Mouse (Mus musculus): ENCODE measurements around the gene Pik3cd.
"Not testable (repeated sequence)": the region's sequence is repeated elsewhere in the genome, so short reads cannot be mapped to it uniquely, and the experiment has no call there.

Gene Pik3cd

GRCm38 (mm10) chr4:149702210-149702979 is at the start of gene Pik3cd:
TSS of gene Pik3cd (minus strand) at chr4:149702571.
- no peak for DNase-seq

DNA sequence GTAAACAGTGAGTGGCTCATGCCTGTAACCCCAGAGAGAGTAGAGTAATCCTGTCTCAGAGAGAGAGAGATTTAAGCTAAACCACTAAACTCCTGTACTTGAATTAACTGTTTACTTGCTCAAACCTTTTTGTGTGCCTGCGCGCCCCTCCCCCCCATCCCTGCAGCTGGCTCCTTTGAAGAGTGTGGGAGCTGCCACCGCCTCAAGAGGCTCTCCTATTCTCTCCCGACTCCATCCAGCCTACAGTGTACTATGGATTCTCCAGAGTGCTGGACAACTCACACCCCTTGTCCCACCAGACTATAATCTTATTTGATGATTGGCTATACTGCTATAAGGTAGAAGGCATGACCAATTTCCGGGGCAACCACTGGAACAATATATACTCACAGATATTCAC is 48.3 kb upstream of the Pik3cd start:
- DNase-seq = no peak

- DNase-seq = not testable (repeated sequence)
These were observed 47.3 kb upstream of the Pik3cd start for GRCm38 (mm10) chr4:149749663-149750015.

DNA sequence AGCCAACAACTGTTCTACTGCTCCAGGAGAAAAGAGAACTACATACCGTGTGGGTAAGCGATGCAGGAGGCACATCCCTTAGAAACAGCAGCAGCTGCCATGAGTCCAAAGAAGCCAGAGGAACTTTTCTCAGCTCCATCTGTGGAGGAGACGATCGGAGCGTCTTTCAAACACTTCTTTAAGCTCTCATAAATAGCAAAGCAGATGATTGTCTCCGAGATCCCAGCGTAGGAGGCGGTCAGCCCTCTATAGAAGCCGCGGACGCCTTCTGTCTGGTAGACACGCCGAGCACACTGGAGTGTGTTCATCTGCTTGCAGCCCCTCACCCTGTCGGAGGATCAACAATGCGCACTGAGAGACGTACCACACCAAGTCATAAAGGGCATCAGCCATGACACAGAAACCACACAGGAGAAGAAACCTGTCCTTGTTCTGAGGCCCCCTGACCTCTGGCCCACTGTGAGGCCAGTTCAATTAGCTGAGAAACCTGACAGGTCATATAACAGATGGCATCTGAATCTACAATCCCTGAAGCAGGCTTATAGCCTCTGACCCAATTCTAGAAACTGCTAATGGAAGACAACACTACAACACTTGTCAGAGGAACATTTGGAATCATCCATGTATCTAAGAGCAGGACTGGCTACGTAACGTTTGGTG is 46.8 kb upstream of the Pik3cd start:
- no peak for DNase-seq

- DNase-seq = no peak
These were observed 41.7 kb upstream of the Pik3cd start for GRCm38 (mm10) chr4:149744119-149744518.

DNA sequence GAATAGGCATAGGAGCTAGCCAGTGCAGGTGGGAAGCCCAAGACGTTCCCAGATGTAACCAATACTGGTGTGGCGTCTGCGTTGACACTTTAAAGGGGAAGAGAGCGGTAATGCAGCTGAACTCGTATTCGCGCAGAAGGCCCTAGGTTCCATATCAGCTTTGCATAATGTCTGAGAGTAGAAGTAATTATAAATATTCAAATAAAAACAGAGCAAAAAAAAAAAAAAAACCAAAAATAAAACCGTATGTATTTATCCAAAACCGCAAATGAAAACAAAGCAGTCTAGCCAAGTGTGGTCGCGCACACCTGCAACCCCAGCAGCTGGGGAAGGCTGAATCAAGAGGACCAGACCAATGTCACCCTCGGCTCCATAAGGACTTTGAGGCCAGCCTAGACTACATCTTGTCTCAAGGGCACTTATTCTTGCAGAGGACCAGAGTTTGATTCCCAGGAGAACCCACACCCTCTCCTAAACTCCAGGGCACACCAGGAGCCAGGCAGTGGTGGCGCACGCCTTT is 39.7 kb upstream of the Pik3cd start:
- no peak for DNase-seq

DNA sequence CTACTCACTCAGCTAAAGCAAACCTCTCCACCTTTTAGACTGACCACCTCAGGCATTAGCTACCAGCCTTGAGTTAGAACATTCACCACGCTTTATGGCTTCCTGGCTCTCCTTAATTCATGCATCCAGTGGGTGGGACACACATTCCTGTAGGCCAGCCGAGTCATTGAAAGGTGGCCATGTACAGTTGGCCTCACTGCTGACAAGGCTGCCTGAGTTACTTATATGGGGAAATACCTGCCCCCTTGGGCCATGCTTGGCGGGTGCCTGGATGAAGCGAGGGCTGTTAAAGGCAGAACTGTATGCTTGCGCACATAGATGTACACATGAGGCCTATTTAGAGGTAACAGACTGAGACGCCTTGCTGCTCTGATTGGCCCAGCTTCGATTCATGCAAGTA is 37.9 kb upstream of the Pik3cd start:
- no peak for DNase-seq

- DNase-seq = no peak
These were observed 37.1 kb upstream of the Pik3cd start for GRCm38 (mm10) chr4:149739478-149739877.

DNA sequence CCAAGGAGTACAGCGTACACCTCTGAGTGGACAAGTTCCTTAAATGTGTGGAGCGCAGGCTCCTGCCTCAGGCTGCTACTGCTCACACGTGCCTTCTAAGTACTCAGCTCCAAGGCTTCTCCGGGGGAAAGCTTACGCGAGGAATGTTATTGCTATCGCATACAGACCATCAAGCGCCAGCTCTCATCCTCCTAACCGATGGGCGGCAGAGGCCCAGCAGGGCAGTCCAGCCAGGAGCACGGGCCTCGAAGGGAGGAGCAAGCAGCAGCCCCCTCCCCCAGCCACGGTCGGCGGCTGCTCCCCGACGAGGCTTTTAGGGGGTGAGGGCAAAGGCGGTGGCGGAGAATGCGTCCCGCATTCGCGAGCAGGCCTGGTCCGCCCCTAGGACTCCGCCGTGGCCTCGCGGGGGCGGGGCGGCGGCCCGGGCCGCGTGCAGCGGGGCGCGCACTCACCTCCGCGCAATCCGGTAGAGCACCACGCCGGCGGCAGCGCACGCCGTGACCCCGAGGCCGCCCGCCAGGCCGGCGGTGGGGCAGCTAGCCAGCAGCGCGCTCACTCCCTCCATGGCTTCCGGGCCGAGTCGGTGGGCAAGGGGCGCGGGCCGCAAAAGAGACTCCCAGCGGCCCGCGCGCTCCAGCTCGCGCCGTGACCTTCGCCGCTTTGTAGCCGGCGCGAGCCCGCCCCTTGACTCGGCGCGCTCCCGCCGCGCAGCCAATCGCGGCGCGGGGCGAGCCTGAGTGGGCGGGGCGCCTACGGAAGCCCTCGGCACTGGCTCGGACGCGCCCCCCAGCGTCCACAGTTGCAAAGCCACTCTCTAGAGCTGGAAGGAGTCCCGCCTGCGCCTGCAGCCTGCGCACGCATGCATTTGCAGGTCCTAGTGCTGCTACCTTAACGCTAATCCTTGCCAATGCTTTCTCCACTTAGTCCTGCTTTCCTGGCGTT is 35.3 kb upstream of the Pik3cd start, which contains the start of gene Tmem201:
Gene Tmem201, minus strand, starts transcription at position 662 of the 942 bp plus-strand sequence.
- peak; percentile 95 for DNase-seq

DNA sequence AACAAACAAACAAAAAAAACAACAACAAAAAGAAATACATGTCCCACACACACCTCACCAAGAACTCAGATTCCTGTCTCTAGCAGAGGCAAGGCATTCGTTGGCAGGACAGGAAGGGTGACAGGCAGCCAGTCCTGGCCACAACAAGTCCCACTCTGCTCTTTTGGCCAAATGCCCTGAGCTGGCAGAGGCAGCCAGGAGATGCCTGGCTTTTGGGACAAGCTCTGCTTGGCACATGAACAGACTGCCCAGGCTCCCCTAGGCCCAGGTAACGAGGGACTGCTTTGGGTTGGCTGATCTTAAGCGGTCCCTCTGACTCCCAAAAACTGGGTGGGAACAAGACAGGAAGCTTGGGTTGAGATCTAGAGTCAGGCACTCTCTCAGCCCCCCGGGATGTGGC is 34.2 kb upstream of the Pik3cd start:
- peak; percentile 95 for DNase-seq

DNA sequence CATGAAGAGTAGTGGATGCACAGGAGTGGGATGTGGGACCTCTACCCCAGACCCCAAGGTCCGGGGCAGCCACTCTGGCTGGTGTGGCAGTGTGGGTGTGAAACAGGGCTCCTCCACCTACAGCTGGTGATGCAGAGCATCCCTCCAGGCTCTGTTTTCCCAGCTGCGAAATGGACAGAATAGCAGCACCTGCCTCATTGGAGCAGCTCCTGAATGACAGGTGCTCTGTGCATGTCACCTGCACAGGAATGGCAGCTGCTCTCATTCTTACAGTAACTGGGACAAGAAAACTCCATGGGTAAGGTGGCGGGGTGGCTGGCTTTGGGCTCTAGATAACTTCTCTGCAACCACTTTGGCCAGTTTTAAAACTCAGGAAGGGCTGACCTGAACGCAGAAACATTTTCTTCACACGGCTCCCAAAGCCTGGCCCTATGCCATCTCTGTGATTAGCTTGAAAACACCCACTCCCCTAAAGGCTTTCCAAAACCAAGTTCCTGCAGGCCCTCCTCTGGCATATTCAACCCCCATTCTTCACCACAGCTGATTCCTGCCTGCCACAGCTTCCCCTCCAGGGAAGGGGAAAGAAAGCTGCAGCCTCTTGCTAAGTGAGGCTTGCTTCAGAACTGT is 33.4 kb upstream of the Pik3cd start:
- no peak for DNase-seq

DNA sequence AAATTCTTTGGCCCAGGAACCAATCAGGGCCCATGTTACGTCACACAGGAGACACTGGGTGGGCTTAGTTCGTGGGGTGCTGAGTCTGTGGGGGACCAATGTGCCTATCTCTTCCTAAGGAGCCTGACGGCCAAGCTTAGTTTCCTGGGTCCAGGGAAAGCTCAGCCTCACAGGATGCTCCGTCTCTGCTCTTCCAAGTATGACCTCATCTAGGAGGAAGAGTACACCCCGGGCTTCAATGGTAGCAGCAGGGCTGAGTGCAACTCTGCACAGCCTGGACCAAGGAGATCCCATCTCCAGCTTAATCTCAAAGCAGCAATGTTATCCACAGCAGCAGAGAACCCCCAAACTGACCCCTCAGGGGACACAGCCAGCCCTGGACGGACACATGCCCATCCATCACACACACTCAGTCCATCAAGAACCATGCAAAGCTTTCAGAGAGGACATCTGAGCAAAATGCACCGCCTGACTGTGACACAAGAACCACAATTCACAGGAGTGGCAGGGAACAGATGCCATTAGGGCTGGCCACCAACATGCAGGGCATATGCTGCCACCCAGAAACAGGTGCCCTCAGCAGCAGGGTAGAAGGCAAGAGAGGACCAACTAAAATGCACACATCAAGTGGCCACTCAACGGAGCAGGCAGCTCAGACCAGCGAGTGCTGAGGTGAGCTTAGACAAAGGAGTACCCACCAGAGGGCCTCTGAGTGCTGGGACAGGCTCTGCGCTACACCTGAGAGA is 32.5 kb upstream of the Pik3cd start:
- DNase-seq = peak; percentile 84

GRCm38 (mm10) chr4:149734246-149734645 is 31.9 kb upstream of the Pik3cd start:
- DNase-seq = no peak

DNA sequence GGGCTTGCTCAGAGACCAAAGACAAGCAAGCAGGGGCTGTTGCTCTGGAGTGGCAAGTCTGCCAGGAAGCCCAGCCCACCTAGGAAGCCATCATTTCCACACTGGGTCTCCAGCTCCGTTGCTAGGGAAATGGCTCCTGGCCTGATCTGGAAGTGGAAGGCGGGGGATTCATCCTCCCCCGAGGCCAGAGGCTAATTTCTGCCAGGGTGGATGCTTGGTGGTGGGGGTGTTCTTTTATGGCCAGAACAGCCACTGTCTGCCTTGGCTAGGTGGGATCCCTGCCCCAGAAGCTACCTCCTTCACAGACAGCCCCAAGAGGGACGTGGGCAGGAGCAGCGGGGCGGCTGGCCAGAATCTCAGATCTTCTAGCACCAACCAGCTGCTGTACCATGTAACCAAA is 31.4 kb upstream of the Pik3cd start:
- DNase-seq = no peak

GRCm38 (mm10) chr4:149732800-149733199 is 30.4 kb upstream of the Pik3cd start:
- no peak for DNase-seq

- no peak for DNase-seq
These were observed 29.9 kb upstream of the Pik3cd start for GRCm38 (mm10) chr4:149732313-149732712.

DNA sequence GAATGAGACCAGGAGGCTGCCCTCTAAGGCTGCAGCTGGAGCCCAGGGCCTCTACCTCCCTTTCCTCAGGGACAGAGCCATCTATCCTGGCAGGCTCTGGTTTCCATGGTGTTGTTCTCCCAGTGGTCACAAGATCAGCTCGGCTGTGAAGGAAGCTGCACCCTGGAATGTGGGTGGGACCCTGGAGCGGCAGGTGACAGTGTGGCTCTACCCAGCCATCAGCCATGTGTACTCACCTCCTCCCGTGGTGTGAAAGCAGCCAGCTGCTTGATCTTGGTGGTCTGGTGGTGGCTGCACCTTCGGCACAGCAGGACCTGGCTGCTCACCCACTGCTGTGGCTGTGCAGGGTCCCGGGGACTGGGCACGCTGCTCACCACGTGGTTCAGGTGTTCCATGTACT is 28.5 kb upstream of the Pik3cd start:
- DNase-seq = no peak

DNA sequence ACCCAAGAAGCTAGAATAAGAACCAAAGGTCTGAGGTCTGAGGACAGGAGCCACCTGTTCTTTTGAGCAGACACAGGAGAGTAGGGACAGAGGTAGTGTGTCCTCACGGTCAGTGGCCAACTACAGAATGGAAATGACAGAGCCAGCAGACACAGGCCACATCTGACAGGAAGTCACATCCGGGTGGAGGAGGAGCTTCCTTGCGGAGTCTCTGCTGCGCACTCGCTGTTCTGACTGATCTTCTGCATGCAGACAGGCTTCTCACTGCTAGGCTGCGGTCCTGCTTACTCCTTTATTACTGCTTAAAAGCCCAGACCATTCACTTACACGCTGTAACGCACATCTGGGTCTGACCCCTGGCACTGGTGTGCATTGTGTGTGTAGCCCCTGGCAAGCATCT is 26.4 kb upstream of the Pik3cd start:
- DNase-seq = no peak

GRCm38 (mm10) chr4:149727636-149728035 is 25.3 kb upstream of the Pik3cd start:
- DNase-seq = no peak

DNA sequence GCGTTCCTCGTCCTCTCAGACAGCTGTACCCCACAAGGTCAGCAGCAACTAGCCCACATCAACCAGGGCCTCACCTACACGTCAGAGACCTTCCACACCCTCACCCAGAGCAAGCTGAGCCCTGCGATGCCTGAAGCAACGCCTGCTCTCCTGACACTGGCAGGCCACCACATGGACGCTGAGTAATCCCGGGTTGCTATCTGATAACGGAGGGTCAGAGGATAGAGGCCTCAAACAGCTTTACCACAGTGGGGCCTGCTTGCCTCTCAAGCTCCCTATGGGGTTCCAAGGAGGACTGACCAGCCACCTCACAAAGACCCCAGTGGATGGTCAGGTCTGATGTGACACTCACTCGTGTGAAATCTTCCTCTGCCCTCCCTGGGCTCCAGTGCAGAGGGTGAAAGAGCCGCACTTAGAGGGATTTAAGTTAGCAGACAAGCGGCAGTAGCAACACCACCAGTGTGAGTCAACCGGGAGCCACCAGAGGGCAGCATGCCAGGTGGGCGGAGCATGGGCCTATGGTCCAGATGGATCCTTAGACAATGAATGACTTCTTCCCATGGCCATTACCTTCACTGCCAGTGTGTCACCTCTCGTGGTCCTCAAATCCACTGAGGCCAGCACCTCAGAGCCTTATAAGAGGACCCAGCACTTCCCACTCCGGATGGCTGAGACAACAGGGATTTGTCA is 23.4 kb upstream of the Pik3cd start:
- peak; percentile 92 for DNase-seq

DNA sequence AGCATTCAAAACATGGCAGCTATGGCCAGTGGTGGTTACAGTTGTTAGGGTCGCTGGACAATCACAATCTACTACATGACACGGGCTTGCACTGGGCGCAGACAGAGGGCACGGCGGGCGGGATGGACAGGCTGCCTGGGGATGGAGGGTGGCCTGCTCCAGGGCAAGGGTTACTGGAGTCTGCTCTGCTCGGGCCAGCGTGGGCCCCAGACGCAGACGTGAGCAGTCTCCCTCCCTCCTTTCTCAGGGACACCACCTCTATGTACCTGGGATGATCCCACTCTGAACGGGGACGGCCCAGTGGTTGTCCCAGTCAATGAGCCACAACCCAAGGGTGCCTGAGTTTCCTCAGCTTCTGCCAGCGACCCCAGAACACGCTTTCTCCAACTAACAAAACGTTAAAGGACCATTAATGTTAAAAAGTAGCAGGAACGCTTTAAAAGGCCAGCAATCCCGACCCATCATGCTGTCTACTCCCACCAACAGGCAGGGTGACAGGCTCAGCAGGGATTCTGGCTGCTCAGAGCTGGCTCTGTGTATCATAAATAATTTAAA is 22.6 kb upstream of the Pik3cd start:
- DNase-seq = no peak

Measured in cerebellum, adult 11 months (tissue).